Mouse (Mus musculus): ENCODE measurements at regions not wholly inside any gene's neighbourhood (a gene's known extent, or its start where the extent isn't known, plus 50 kb on each side); places are given as distances from the start of the nearest gene placed in this dataset.
A peak's percentile ranks its signal among the peaks of the same experiment; 100 is the strongest.

GRCm38 (mm10) chr3:19002056-19002455, 626.4 kb downstream of the 1700064H15Rik start:
- Histone ChIP-seq H3K9ac (replicated peaks) (no peak overlapping the region), H3K9me3 (no peaks in the 10 kb centered on the region), H3K27ac (replicated peaks) (no peak overlapping the region), H3K4me3 (no peak overlapping the region), H3K27me3 (no peaks in the 10 kb centered on the region), H3K36me3 (no peaks in the 10 kb centered on the region), H3K4me1 (no peaks in the 10 kb centered on the region), H3K4me2 (replicated peaks) (no peak overlapping the region)
- 82% methylated on average over 7 of the region's 7 CpGs for WGBS
- ATAC-seq (ENCODE audit: low FRiP score, low read depth): no peak

- ATAC-seq (ENCODE audit: low FRiP score, low read depth): no peak
- Histone ChIP-seq H3K4me2 (replicated peaks) (no peak overlapping the region), H3K36me3 (no peaks in the 10 kb centered on the region), H3K27me3 (no peaks in the 10 kb centered on the region), H3K9me3 (no peaks in the 10 kb centered on the region), H3K4me3 (no peak overlapping the region), H3K9ac (replicated peaks) (no peak overlapping the region), H3K4me1 (no peaks in the 10 kb centered on the region), H3K27ac (replicated peaks) (no peak overlapping the region)
- 79% methylated on average over 1 of the region's 1 CpGs for WGBS
Observed at GRCm38 (mm10) chr3:19004792-19005191, 623.7 kb downstream of the 1700064H15Rik start.

GRCm38 (mm10) chr3:19044566-19044965, 583.9 kb downstream of the 1700064H15Rik start:
- WGBS: 69% methylated on average over 3 of the region's 3 CpGs
- H3K9ac ChIP-seq (replicated peaks): no peak overlapping the region
- no peaks in the 10 kb centered on the region for H3K4me1 ChIP-seq
- H3K36me3 ChIP-seq: no peaks in the 10 kb centered on the region
- no peak overlapping the region for H3K4me3 ChIP-seq
- H3K4me2 ChIP-seq (replicated peaks): no peak overlapping the region
- H3K27me3 ChIP-seq: no peaks in the 10 kb centered on the region
- no peaks in the 10 kb centered on the region for H3K9me3 ChIP-seq
- no peak overlapping the region for H3K27ac ChIP-seq (replicated peaks)
- no peak for ATAC-seq (ENCODE audit: low FRiP score, low read depth)

- no peak for ATAC-seq (ENCODE audit: low FRiP score, low read depth)
- Histone ChIP-seq H3K27ac (replicated peaks) (no peak overlapping the region), H3K9ac (replicated peaks) (no peak overlapping the region)
Observed at GRCm38 (mm10) chr3:19045933-19046332, 582.5 kb downstream of the 1700064H15Rik start.

GRCm38 (mm10) chr3:19046610-19047009, 581.9 kb downstream of the 1700064H15Rik start:
- no peaks in the 10 kb centered on the region for H3K36me3 ChIP-seq
- WGBS: 81% methylated on average over 1 of the region's 1 CpGs

More at GRCm38 (mm10) chr3:19045933-19046332, 582.5 kb downstream of the 1700064H15Rik start:
- no peaks in the 10 kb centered on the region for H3K4me1 ChIP-seq
- no peaks in the 10 kb centered on the region for H3K36me3 ChIP-seq
- no peaks in the 10 kb centered on the region for H3K27me3 ChIP-seq
- no peak overlapping the region for H3K4me3 ChIP-seq
- H3K9me3 ChIP-seq: no peaks in the 10 kb centered on the region
- H3K4me2 ChIP-seq (replicated peaks): no peak overlapping the region

GRCm38 (mm10) chr3:19055961-19056360, 572.5 kb downstream of the 1700064H15Rik start:
- ATAC-seq (ENCODE audit: low FRiP score, low read depth): no peak
- H3K9ac ChIP-seq (replicated peaks): no peak overlapping the region
- H3K9me3 ChIP-seq: no peaks in the 10 kb centered on the region
- no peaks in the 10 kb centered on the region for H3K36me3 ChIP-seq
- H3K4me1 ChIP-seq: peaks cover 8% of the 10 kb centered on the region; the same call in 1 of the 2 replicates
- H3K27ac ChIP-seq (replicated peaks): no peak overlapping the region
- H3K27me3 ChIP-seq: no peaks in the 10 kb centered on the region
- no peak overlapping the region for H3K4me2 ChIP-seq (replicated peaks)
- 78% methylated on average over 3 of the region's 3 CpGs for WGBS
- H3K4me3 ChIP-seq: no peak overlapping the region

More at GRCm38 (mm10) chr3:19046610-19047009, 581.9 kb downstream of the 1700064H15Rik start:
- Histone ChIP-seq H3K27me3 (no peaks in the 10 kb centered on the region), H3K27ac (replicated peaks) (no peak overlapping the region), H3K9me3 (no peaks in the 10 kb centered on the region), H3K9ac (replicated peaks) (no peak overlapping the region), H3K4me2 (replicated peaks) (no peak overlapping the region), H3K4me3 (no peak overlapping the region), H3K4me1 (no peaks in the 10 kb centered on the region)
- no peak for ATAC-seq (ENCODE audit: low FRiP score, low read depth)

- 17% methylated on average over 8 of the region's 9 CpGs for WGBS
- Histone ChIP-seq H3K9me3 (no peaks in the 10 kb centered on the region), H3K4me2 (replicated peaks) (0 out of 2 replicates have a peak overlapping the region, but pooled peaks have one; percentile 7), H3K36me3 (no peaks in the 10 kb centered on the region), H3K4me1 (peaks cover 8% of the 10 kb centered on the region; the same call in 1 of the 2 replicates), H3K27me3 (no peaks in the 10 kb centered on the region), H3K9ac (replicated peaks) (no peak overlapping the region), H3K4me3 (no peak overlapping the region), H3K27ac (replicated peaks) (no peak overlapping the region)
- no peak for ATAC-seq (ENCODE audit: low FRiP score, low read depth)
Observed at GRCm38 (mm10) chr3:19056623-19057022, 571.9 kb downstream of the 1700064H15Rik start.

- WGBS: 24% methylated on average over 17 of the region's 17 CpGs
- peak; percentile 74 for ATAC-seq (ENCODE audit: low FRiP score, low read depth)
- Histone ChIP-seq H3K4me1 (peaks cover 8% of the 10 kb centered on the region; the same call in 1 of the 2 replicates), H3K27ac (replicated peaks) (0 out of 2 replicates have a peak overlapping the region, but pooled peaks have one; percentile 10), H3K27me3 (no peaks in the 10 kb centered on the region), H3K4me2 (replicated peaks) (no peak overlapping the region), H3K4me3 (no peak overlapping the region), H3K9ac (replicated peaks) (no peak overlapping the region), H3K36me3 (no peaks in the 10 kb centered on the region), H3K9me3 (no peaks in the 10 kb centered on the region)
Observed at GRCm38 (mm10) chr3:19059906-19060870, 568.3 kb downstream of the 1700064H15Rik start.

- H3K4me3 ChIP-seq: no peak overlapping the region
- no peaks in the 10 kb centered on the region for H3K9me3 ChIP-seq
- no peaks in the 10 kb centered on the region for H3K27me3 ChIP-seq
- no peaks in the 10 kb centered on the region for H3K36me3 ChIP-seq
- H3K4me1 ChIP-seq: peaks cover 6% of the 10 kb centered on the region; the same call in 1 of the 2 replicates
- WGBS: 37% methylated on average over 14 of the region's 14 CpGs
- no peak overlapping the region for H3K27ac ChIP-seq (replicated peaks)
- no peak overlapping the region for H3K4me2 ChIP-seq (replicated peaks)
- no peak overlapping the region for H3K9ac ChIP-seq (replicated peaks)
- ATAC-seq (ENCODE audit: low FRiP score, low read depth): peak; percentile 59
Observed at GRCm38 (mm10) chr3:19061488-19062248, 566.8 kb downstream of the 1700064H15Rik start.

- Histone ChIP-seq H3K9ac (replicated peaks) (no peak overlapping the region), H3K9me3 (no peaks in the 10 kb centered on the region), H3K27me3 (no peaks in the 10 kb centered on the region), H3K4me2 (replicated peaks) (no peak overlapping the region), H3K4me1 (peaks cover 4% of the 10 kb centered on the region; the same call in 1 of the 2 replicates), H3K27ac (replicated peaks) (no peak overlapping the region), H3K4me3 (no peak overlapping the region), H3K36me3 (no peaks in the 10 kb centered on the region)
- 38% methylated on average over 6 of the region's 6 CpGs for WGBS
- peak; percentile 42 for ATAC-seq (ENCODE audit: low FRiP score, low read depth)
Observed at GRCm38 (mm10) chr3:19062249-19062859, 566.1 kb downstream of the 1700064H15Rik start.

- Histone ChIP-seq H3K4me1 (no peaks in the 10 kb centered on the region), H3K27me3 (no peaks in the 10 kb centered on the region), H3K9me3 (no peaks in the 10 kb centered on the region), H3K27ac (replicated peaks) (no peak overlapping the region), H3K4me3 (no peak overlapping the region), H3K9ac (replicated peaks) (no peak overlapping the region), H3K36me3 (no peaks in the 10 kb centered on the region), H3K4me2 (replicated peaks) (no peak overlapping the region)
- no peak for ATAC-seq (ENCODE audit: low FRiP score, low read depth)
- 90% methylated on average over 3 of the region's 3 CpGs for WGBS
Observed at GRCm38 (mm10) chr3:19067141-19067757, 561.2 kb downstream of the 1700064H15Rik start.

Measured in midbrain, embryonic 12.5 days (tissue).